Mouse (Mus musculus): ENCODE results near the gene Bbs12.

Gene Bbs12

DNA sequence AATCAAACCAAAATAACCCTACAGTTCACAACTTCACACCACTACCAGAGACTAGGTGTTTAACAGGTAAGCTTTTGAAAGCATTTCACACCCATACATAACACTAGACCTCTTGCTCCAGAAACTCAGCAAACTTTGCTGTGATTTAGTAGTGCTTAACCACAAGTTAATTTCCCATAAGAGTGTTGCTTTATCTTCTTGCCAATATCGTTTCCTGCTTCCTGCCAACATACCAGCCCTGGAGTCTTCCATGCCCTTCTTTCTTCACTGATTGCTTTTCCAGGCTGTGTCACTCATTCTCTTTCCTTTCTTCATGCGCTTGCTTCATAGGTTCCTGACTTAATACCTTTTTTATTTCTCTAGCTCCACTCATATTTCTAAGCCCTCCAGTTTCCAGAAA is 16.1 kb downstream of the Bbs12 start:
- no peak for DNase-seq

DNA sequence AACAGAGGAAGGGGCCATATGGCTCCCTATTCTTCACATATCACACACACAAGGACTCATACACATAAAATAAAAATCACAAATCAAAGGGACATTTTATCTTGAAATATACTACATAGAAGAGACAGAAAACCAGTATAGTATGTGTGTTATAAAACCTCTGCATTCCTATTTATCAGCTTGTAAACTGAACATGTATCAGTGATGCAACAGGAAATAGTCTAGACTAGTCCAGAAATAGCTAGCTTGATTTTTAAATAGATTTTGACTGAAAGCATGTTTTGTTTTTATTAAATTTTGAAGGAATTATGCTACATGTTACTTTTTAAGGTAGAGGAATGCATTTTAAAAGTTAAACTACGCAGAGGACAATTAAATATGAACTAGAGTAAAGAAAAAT is 17.6 kb downstream of the Bbs12 start:
- DNase-seq = no peak

- DNase-seq = no peak
Observed at GRCm38 (mm10) chr3:37331999-37332449, 19.7 kb downstream of the Bbs12 start.

- DNase-seq = no peak
Observed at GRCm38 (mm10) chr3:37334053-37334452, 21.7 kb downstream of the Bbs12 start.

DNA sequence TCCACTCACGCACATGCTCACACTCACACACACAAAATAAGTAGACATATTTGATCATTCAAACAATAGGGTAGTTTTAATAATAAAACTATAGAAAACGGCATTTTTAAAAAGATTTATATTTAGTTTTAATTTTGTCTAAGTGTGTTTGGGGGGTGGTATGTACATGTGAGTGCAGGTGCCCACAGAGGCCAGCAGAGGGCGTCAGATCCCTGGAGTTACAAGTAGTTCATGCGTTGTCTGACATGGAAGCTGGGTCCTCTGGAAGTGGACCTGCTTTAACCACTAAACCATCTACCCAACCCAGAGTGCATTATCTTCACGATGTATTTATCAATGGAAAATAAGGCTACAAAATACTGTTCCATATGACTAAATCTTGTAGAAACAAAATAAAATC is 28.8 kb downstream of the Bbs12 start:
- DNase-seq = peak in 1 of 2 experiments; percentile 9

DNA sequence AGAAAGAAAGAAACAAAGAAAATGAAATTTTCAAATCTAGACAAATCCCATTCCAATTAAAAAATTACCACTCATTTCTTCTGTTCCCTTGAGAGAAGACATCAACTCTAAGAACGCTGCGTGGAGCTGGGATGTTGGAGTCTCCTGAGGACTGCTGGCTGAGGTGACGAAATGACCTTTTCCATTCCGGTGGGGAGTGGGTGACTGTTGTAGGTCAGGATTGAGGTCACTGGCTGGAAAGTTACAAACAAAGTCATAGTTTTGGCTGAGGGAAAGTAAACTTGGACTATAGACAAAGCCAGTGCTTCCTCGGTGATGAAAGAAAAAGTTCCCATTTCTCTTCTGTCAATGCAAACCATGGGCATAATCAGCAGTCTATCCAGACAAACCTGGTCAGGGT is 30.5 kb downstream of the Bbs12 start:
- DNase-seq = no peak

DNA sequence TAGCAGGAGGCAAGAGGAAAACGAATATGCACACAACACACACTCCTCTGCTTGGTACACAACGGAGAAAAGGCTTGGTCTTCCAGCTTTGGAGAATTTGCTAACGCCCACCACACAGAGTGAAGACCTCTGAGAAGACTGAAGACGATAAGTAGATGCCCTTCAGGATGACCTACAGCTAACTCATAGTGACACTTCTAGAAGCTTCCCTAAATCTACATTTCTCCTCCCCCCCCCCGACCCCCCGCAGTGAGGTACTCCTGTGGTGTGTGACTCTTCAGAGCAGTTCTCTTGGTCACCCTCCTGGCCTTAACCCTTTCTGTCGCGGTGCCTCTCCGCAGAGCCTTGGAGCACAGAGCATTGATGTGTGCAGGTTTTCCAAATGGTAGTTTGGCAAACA is 35.3 kb downstream of the Bbs12 start:
- DNase-seq = no peak

DNA sequence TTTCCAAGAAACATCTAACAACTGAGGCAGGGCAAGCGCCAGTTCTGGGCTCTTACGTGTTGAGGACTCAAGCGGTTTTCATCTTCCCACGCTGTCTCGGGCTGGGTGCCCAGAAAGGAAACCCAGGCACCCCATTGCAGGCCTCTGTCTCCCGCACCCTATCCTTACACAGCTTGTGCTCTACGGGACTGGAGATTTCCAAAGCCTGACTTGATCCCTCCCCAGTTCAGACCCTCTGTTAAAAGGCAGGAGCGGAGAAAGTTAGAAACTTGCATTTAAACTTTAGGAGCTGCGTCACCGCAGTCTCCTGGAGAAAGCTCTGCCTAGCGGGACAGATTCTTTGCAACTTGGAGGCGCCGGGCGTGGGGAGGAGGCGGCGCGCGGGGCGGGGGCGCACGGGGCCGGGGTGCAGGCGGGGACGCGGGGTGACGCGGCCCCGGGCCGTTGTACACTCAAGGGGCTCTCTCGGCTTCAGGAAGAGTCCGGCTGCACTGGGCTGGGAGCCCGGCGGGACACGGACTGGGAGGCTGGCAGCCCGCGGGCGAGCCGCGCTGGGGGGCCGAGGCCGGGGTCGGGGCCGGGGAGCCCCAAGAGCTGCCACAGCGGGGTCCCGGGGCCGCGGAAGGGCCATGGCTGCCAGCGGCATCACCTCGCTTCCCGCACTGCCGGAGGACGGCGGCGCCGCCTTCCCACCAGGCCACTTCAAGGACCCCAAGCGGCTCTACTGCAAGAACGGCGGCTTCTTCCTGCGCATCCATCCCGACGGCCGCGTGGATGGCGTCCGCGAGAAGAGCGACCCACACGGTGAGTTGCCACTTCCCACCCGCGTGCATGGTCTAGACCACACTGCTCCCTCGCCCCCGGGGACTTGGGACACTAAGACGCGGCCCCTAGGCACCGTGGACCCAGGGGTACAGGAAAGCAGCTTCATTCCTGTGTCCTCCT is 36.1 kb downstream of the Bbs12 start, which contains the start of gene Fgf2:
Gene Fgf2, plus strand, starts transcription at position 126 of the 945 bp plus-strand sequence.
- peak; percentile 15 to 16 for DNase-seq

GRCm38 (mm10) chr3:37349166-37349548 is 36.8 kb downstream of the Bbs12 start:
- no peak for DNase-seq

- DNase-seq = no peak
Observed at GRCm38 (mm10) chr3:37350386-37350785, 38.0 kb downstream of the Bbs12 start.

- DNase-seq = no peak
Observed at GRCm38 (mm10) chr3:37353951-37354481, 41.7 kb downstream of the Bbs12 start.

- DNase-seq = no peak
Observed at GRCm38 (mm10) chr3:37354737-37355136, 42.4 kb downstream of the Bbs12 start.

DNA sequence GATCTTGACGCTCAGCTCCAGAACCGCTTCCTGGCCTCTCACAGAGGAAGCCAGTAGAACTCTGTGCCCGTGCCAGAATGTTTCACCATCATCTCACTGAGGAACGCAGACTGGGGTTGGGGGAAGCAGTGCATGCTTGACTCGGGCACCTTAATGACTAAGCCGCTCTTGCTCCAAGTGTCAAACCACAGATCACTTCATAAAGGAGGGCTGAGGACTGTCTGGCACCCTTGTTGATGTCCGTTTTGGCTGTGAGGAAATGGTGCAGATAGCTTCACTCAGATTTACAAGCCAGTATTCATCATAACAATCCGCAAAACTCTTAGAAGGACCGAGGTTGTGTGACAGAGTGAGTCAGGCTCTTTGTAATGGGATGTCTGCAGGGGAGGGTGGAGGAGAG is 48.4 kb downstream of the Bbs12 start:
- DNase-seq = no peak

GRCm38 (mm10) chr3:37365144-37365543 is 52.8 kb downstream of the Bbs12 start:
- DNase-seq = no peak

- no peak for DNase-seq
Observed at GRCm38 (mm10) chr3:37365976-37366375, 53.6 kb downstream of the Bbs12 start.

DNA sequence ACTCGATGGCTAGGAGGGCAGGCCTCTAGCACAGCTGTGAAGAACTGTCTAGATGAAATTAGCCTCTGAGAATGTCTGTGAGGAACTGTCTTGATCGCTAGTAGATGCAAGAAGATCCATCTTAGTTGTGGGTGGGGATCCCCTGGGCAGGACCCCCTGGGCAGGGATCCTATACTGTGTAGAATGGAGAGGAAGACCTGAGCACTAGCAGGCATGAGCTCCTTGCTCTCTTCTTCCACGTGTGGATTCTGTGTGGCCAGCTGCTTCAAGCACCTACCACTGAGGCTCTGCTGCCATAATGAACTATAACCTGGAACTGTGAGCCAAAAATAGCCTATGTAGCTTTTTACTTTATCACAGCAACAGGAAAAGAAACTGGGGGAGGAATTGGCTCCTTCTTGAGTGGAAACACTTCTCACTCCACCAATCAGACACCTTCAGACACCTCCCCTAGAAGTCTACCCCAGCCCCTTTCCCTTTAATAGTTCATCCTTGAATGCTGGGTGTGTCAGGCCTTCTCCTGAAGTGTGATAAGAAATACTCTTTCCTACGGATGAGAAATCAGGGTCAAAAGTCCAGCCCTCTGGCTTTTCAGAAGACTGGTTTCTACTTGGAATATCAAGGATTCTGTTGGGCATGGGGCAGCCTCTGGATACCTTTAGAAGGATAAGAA is 54.2 kb downstream of the Bbs12 start:
- DNase-seq = no peak

DNA sequence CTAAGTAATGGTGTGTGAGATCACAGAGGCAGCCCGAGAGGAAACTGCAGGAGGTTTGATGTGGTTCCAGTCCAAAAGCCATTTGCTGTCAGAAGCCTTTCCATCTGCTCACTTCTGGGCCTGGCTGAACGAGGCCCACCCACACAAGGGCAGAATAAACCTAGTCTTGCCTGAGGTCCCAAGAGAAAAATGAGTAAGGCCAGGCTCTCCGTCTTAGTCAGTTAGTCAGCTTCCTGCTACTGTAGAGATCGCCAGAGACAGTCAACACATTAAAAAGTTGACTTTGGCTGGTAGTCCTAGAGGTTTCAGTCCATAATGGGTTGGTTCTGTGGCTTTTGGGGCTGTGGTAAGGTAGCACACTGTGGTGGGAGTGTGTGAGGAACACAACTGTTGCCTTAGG is 58.1 kb downstream of the Bbs12 start:
- no peak for DNase-seq

Data from thymus, postnatal 36 days (tissue).